Mouse (Mus musculus) inflammation-experienced regulatory T-cells, adult 16 weeks (primary cell): ENCODE data around the gene Eif5b. TPM values are rescaled to one million over a fixed set of nuclear protein-coding genes. Genes with fewer than 3 reads are reported as not detected.

ENCODE experiments used
- polyA plus RNA-seq: library from polyadenylated mRNA; unstranded; fragments of 100-300 nt; shearing (Covaris generic); gene quantifications from one replicate; pipeline ENCODE4 v1.2.1, GENCODE M21; 2017

Eif5b gene
- polyA plus RNA-seq, result 19.7 TPM

DNA sequence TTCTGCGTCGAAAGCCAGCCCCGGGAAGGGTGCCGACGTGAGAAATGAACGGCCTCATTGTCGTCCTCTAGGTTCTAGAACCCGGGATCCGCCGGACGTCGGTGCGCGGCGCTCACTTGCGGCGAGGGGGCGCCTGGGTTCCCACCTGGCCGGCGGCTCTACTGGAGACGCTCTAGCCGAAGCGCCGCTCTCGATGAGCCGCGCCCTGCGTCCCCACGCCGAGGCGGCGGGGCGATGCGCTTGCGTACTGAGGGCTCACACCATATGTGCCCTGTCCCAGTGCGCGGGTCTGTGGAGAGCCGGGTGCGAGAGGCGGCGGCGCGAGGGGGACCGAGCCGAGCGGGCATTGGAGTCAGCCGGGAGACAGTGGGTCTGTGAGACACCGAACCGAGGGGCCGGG, at the start of gene Eif5b, which contains the start of gene Txndc9:
Eif5b (plus strand) TSS at position 144 of the 400 bp plus-strand sequence.
Txndc9 (minus strand) TSS at position 27 of the 400 bp plus-strand sequence.

GRCm38 (mm10) chr1:37957659-37958058, 40.2 kb upstream of the Eif5b start, which contains the start of gene Lyg1:
TSS of gene Lyg1 (minus strand) at chr1:37957759.

Other genes with a start within 250 kb of the Eif5b start
- gene Tsga10, start 131.6 kb upstream of the Eif5b start, polyA plus RNA-seq, result 1.7 TPM
- gene Lipt1, start 126.3 kb upstream of the Eif5b start, polyA plus RNA-seq, result 6.8 TPM
- gene Mitd1, start 107.6 kb upstream of the Eif5b start, polyA plus RNA-seq, result 97.5 TPM
- gene Mrpl30, start 107.5 kb upstream of the Eif5b start, polyA plus RNA-seq, result 163 TPM
- gene Lyg2, start 81.5 kb upstream of the Eif5b start, polyA plus RNA-seq, result not detected
- gene Lyg1, start 40.3 kb upstream of the Eif5b start, polyA plus RNA-seq, result not detected
- 108 TPM for gene Txndc9, start 117 bp upstream of the Eif5b start, polyA plus RNA-seq
- 9.7 TPM for gene Rev1, start 131.8 kb downstream of the Eif5b start, polyA plus RNA-seq